In genomic region chr12:51888609-51889008, GRCm38 (mm10) we compare ENCODE assay signal across 28 mouse cellular contexts. TPM values are rescaled to one million over a fixed set of nuclear protein-coding genes. Genes with fewer than 3 reads are reported as not detected.
DNase-seq lines count a peak whose midpoint lies in the region; ATAC-seq and TF ChIP-seq lines count a peak whose summit lies in the region.
"Had no signal": no experiment of that assay in that cellular context is flagged by ENCODE, and none has a peak within 500 bp of the region (broad histone marks: within the 10 kb centered on the region; RNA-seq: fewer than 3 reads in every experiment).

No protein-coding gene starts in this region.

- no peak for TF ChIP-seq POLR2A in lung, adult 2 months (IDR thresholded peaks at IDR 0.05; ENCODE audit: borderline replicate concordance, extremely low read depth, low read depth, low read length)

- DNase-seq in CD4-positive, CD25-positive, alpha-beta regulatory T cell, adult 2 months (ENCODE audit: low read depth, low spot score) = peak; percentile 22
- peak; percentile 88 for DNase-seq in lung, postnatal 0 days (ENCODE audit: low spot score)
- no peak for DNase-seq in lung, adult 2 months
- DNase-seq in CD4-positive helper T cell, adult 2 months (ENCODE audit: low read depth, low spot score) = peak; percentile 31
- DNase-seq in naive thymus-derived CD4-positive, alpha-beta T cell, adult 2 months (ENCODE audit: low read depth) = peak; percentile 39
- no peak for DNase-seq in embryo, embryonic 9.5 days (ENCODE audit: extremely low spot score)
- DNase-seq in cerebellum, postnatal 4 days (ENCODE audit: low spot score in 2 of 2) = no peak
- DNase-seq: adrenal gland, postnatal 25 days; cerebellum, adult 18-20 months; gastrocnemius, adult 2 months; gastrocnemius, postnatal 36 days; heart, adult 18-20 months; heart, postnatal 36 days; kidney, adult 9 months; kidney, postnatal 10 days; layer of hippocampus, adult 9-11 months; right cerebral cortex, postnatal 4 days; thymus, postnatal 36 days had no signal

- no peaks in the 10 kb centered on the region for H3K4me1 ChIP-seq in lung, postnatal 0 days (ENCODE audit: insufficient read depth, low read depth, low read length)
- no peaks in the 10 kb centered on the region; the same call in 1 of the 2 replicates for H3K4me1 ChIP-seq in lung, adult 2 months (ENCODE audit: control insufficient read depth, insufficient read depth, low read length)
- H3K4me1 ChIP-seq: forebrain, embryonic 13.5 days; hindbrain, embryonic 13.5 days; limb, embryonic 13.5 days; midbrain, embryonic 15.5 days; stomach, embryonic 15.5 days had no signal

- H3K27me3 ChIP-seq in lung, postnatal 0 days (replicated peaks; ENCODE audit: insufficient read depth, low read length) = no peaks in the 10 kb centered on the region
- H3K27me3 ChIP-seq: forebrain, embryonic 13.5 days; hindbrain, embryonic 13.5 days; limb, embryonic 13.5 days; midbrain, embryonic 15.5 days; stomach, embryonic 15.5 days had no signal

- H3K4me2 ChIP-seq in lung, postnatal 0 days (replicated peaks; ENCODE audit: low read depth, low read length) = no peak overlapping the region; the same call in 1 of the 2 replicates
- H3K4me2 ChIP-seq: forebrain, embryonic 13.5 days; heart, embryonic 11.5 days; hindbrain, embryonic 13.5 days; limb, embryonic 13.5 days; liver, embryonic 11.5 days; midbrain, embryonic 15.5 days; stomach, embryonic 15.5 days had no signal

- no peak for TF ChIP-seq CTCF in lung, postnatal 0 days (IDR thresholded peaks at IDR 0.05)
- TF ChIP-seq CTCF in lung, adult 2 months (IDR thresholded peaks at IDR 0.05; ENCODE audit: insufficient read depth, low read length) = no peak

- WGBS in lung, postnatal 0 days = 68% methylated on average over 12 of the region's 12 CpGs
- WGBS in lung, adult 2 months = 71% methylated on average over 12 of the region's 12 CpGs

- H3K4me3 ChIP-seq in lung, postnatal 0 days (ENCODE audit: low read depth, low read length) = no peak overlapping the region
- no peak overlapping the region for H3K4me3 ChIP-seq in lung, adult 2 months (replicated peaks; ENCODE audit: extremely low read depth, low read depth, low read length)
- H3K4me3 ChIP-seq: forebrain, embryonic 13.5 days; gastrocnemius, adult 2 months; hindbrain, embryonic 13.5 days; limb, embryonic 13.5 days; midbrain, embryonic 15.5 days; stomach, embryonic 15.5 days had no signal

- peak; percentile 66; the same call in 1 of the 2 replicates for TF ChIP-seq EP300 in lung, postnatal 0 days (IDR thresholded peaks at IDR 0.05)

- ATAC-seq in CD4-positive, CD25-positive, alpha-beta regulatory T cell, adult 4 months = no peak
- peak; percentile 93 for ATAC-seq in lung, postnatal 0 days
- ATAC-seq: forebrain, embryonic 13.5 days; intestine, postnatal 0 days; midbrain, embryonic 15.5 days had no signal

- no peaks in the 10 kb centered on the region for H3K9me3 ChIP-seq in lung, postnatal 0 days (ENCODE audit: low read length)
- H3K9me3 ChIP-seq: forebrain, embryonic 13.5 days; hindbrain, embryonic 13.5 days; limb, embryonic 13.5 days; midbrain, embryonic 15.5 days; stomach, embryonic 15.5 days had no signal

- no peak overlapping the region for H3K27ac ChIP-seq in lung, postnatal 0 days (ENCODE audit: low read length)
- H3K27ac ChIP-seq: forebrain, embryonic 13.5 days; gastrocnemius, adult 2 months; hindbrain, embryonic 13.5 days; limb, embryonic 13.5 days; macrophage; midbrain, embryonic 15.5 days; stomach, embryonic 15.5 days had no signal

- H3K9ac ChIP-seq in lung, postnatal 0 days (replicated peaks; ENCODE audit: low read depth) = no peak overlapping the region
- H3K9ac ChIP-seq: forebrain, embryonic 13.5 days; hindbrain, embryonic 13.5 days; limb, embryonic 13.5 days; midbrain, embryonic 15.5 days; stomach, embryonic 15.5 days had no signal

- H3K36me3 ChIP-seq in lung, postnatal 0 days (ENCODE audit: insufficient read depth, low read length) = peaks cover 4% of the 10 kb centered on the region; the same call in 1 of the 2 replicates

RNA-seq across cellular contexts. Expression of gene Hectd1, which starts 59.3 kb away (rescaled TPM):
- polyA plus RNA-seq in CD4-positive, CD25-positive, alpha-beta regulatory T cell, adult 4 months (2017; shearing (Covaris generic)) = 10 to 100 TPM; 61.2 to 71.5 TPM
- 27.5 and 31.8 TPM in 2 replicates for polyA plus RNA-seq in lung, postnatal 0 days (2015; fragmentation: Nextera tagmentation; extraction: Ambion mirVana)
- polyA plus RNA-seq in lung, adult 2 months (2012; rRNA removed) = 13.7 and 19.9 TPM in 2 replicates

Comparison
In these comparisons a context has a peak if more than half of its experiments do, and no peak if none do; other contexts are left out.
1. DNase-seq: peak in CD4-positive, CD25-positive, alpha-beta regulatory T cell, adult 2 months (single experiment), lung, postnatal 0 days (single experiment), CD4-positive helper T cell, adult 2 months (single experiment) and naive thymus-derived CD4-positive, alpha-beta T cell, adult 2 months (single experiment); none in lung, adult 2 months (single experiment), embryo, embryonic 9.5 days (single experiment) and cerebellum, postnatal 4 days (0 of 2).